Mouse (Mus musculus) kidney, embryonic 14.5 days (tissue): ENCODE measurements around the gene Hist1h2ag. TPM values are rescaled to one million over a fixed set of nuclear protein-coding genes. Genes with fewer than 3 reads are reported as not detected.
A peak's percentile ranks its signal among the peaks of the same experiment; 100 is the strongest.

Experiments
- ATAC-seq: fragments of 200-750 bp; cut with Nextera tagmentation; 2 replicates; pipeline ENCODE4 v1.8.0; 2017; ENCODE audit warnings: moderate number of reproducible peaks, mild to moderate bottlenecking, moderate TSS enrichment, moderate library complexity; ENCODE audit not compliant: low FRiP score, low TSS enrichment
- H3K27ac ChIP-seq: fragments of 300-500 bp; sonication (generic); 2 replicates; pipeline ENCODE4 v1.5.1; 2014; ENCODE audit warnings: low read depth, mild to moderate bottlenecking, low read length, moderate library complexity, mixed read lengths
- H3K27me3 ChIP-seq: fragments of 300-500 bp; sonication (generic); 2 replicates; pipeline ENCODE4 v1.6.1; 2014; ENCODE audit warnings: mild to moderate bottlenecking, low read length; ENCODE audit not compliant: control insufficient read depth, insufficient read depth
- H3K36me3 ChIP-seq: fragments of 300-500 bp; sonication (generic); 2 replicates; pipeline ENCODE4 v1.6.1; 2014; ENCODE audit warnings: low read length, mixed read lengths; ENCODE audit not compliant: control insufficient read depth, insufficient read depth
- H3K4me1 ChIP-seq: fragments of 300-500 bp; sonication (generic); 2 replicates; pipeline ENCODE4 v1.6.1; 2014; ENCODE audit warnings: low read length, mixed read lengths; ENCODE audit not compliant: control insufficient read depth, insufficient read depth
- H3K4me2 ChIP-seq: fragments of 300-500 bp; sonication (generic); replicated peaks from 2 replicates; pipeline ENCODE4 v1.6.1; 2014; ENCODE audit warnings: low read depth, mild to moderate bottlenecking, low read length
- H3K4me3 ChIP-seq: fragments of 300-500 bp; sonication (generic); 2 replicates; pipeline ENCODE4 v1.5.1; 2014; ENCODE audit warnings: mild to moderate bottlenecking, low read length
- H3K9ac ChIP-seq: fragments of 300-500 bp; sonication (generic); 2 replicates; pipeline ENCODE4 v1.6.1; 2014; ENCODE audit warnings: low read depth, mild to moderate bottlenecking, low read length, moderate library complexity
- H3K9me3 ChIP-seq: fragments of 300-500 bp; sonication (generic); 2 replicates; pipeline ENCODE4 v1.6.1; 2016; ENCODE audit warnings: low read length; ENCODE audit not compliant: control insufficient read depth
- WGBS: fragments of 180-500 bp; shearing (Covaris S2); extraction: QIAGEN DNeasy Blood & Tissue Kit; methylation state at CpG from one replicate; pipeline ENCODE4 v1.1.7; 2014; 5-methylcytosine and 5-hydroxymethylcytosine counted together
- microRNA-seq: library from miRNA; unstranded; fragments of <30 nt; microRNA quantifications from one replicate; pipeline ENCODE4, GENCODE M21; 2016
- polyA plus RNA-seq: library from polyadenylated mRNA; unstranded; fragments of >200 nt; fragmentation: Nextera tagmentation; extraction: Ambion mirVana; gene quantifications from 2 replicates; pipeline ENCODE4 v1.2.1, GENCODE M21; 2014

Hist1h2ag gene
- polyA plus RNA-seq, 1 experiment from 2014 or later = 81.2 TPM

DNA sequence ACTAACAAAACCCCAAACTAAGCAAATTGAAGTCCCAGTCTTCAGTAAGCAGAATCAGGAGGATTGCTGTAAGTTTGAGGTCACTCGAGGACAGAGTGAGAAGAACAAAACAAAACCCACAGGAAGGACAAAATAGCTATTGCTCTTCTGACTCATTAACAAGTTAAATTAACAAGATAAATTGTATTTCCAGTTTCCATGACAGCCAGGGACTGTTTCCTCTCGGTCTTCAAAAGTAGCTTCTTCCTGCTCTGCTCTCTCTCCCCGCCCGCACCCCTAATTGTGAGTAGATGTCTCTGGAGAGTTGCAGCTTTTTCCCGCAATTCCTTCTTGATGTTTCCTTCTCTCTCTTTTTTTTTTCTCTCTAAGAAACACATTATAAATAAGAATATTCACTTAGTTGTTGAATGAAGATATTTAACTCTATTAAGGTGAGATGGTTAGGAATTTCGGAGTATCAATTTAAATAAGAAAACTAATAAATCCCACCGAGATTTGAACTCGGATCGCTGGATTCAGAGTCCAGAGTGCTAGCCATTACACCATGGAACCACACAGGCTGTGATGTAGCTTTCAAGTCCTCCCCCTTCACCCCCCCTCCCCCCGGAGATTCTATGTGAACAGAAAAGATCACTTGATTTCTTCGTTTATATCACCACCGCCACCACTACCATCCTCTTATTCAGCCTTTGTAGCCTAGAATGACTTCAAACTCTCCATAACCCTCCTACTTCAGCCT is 46.5 kb downstream of the Hist1h2ag start:
- Histone ChIP-seq H3K27me3 (peaks cover 63% of the 10 kb centered on the region), H3K4me3 (peak overlapping the region; percentile 38), H3K36me3 (no peaks in the 10 kb centered on the region)

DNA sequence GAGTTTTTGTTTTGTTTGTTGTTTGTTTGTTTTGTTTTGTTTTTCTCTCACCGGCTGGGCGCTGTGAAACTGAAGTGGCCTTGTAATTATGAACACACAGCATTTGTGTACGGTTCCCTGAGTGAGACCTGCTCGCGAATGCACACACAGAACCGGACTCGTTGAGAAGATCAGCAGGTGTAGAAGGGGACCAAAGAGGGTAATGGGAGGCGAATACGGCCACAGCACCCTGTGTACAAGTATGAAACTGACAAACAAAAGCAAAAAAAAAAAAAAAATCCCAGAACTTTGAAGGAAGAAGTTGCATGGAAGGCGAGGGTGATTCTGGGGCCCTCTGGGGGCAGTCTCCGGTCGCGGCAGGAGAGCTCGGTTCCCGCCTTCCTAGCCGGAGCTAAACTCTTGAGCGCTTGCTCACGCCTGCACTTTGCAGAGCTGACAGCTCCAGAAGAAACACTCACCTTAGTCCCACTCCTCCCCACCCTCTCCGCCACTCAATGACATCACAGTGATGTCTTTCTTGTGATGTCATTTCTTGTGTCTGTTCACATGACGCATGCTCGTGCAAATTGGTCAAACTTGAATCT is 47.3 kb downstream of the Hist1h2ag start:
- Histone ChIP-seq H3K36me3 (no peaks in the 10 kb centered on the region), H3K9me3 (0 out of 2 replicates have a peak, but pooled peaks cover 5% of the 10 kb centered on the region), H3K9ac (no peak overlapping the region), H3K4me1 (no peaks in the 10 kb centered on the region), H3K27me3 (peaks cover 54% of the 10 kb centered on the region), H3K4me2 (peak overlapping the region; percentile 69), H3K4me3 (peak overlapping the region; percentile 38), H3K27ac (no peak overlapping the region)
- peak; percentile 81 for ATAC-seq
- WGBS = 0% methylated on average over 21 of the region's 21 CpGs

More for the DNA sequence above, 46.5 kb downstream of the Hist1h2ag start:
- Histone ChIP-seq H3K9me3 (0 out of 2 replicates have a peak, but pooled peaks cover 2% of the 10 kb centered on the region), H3K9ac (no peak overlapping the region), H3K4me2 (peak overlapping the region; percentile 69), H3K27ac (no peak overlapping the region), H3K4me1 (no peaks in the 10 kb centered on the region)
- ATAC-seq = no peak
- WGBS = 2% methylated on average over 12 of the region's 12 CpGs

DNA sequence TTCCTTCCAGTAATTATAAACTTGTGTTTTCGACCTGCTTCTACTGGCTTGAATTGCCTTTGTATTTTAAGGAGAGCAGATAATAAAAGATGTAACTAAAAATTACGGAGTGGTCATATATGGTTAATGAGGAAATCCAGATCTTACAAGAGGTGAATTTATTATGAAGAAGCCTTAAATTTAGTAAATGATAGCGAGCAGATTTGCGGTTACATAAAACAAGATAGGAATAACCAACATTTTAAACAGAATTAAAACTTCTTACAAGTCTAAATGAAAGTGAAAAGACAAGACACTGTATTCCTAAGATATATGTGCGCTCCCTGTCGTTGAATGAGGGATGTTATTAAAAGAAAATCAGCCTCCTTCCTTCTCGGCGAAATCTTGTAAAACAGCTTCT is 47.8 kb downstream of the Hist1h2ag start:
- H3K27ac ChIP-seq = no peak overlapping the region
- peak overlapping the region; percentile 38 for H3K4me3 ChIP-seq
- no peaks in the 10 kb centered on the region for H3K4me1 ChIP-seq
- ATAC-seq = no peak
- H3K27me3 ChIP-seq = peaks cover 49% of the 10 kb centered on the region
- 0 out of 2 replicates have a peak, but pooled peaks cover 5% of the 10 kb centered on the region for H3K9me3 ChIP-seq
- H3K4me2 ChIP-seq = peak overlapping the region; percentile 69
- 5% methylated on average over 8 of the region's 8 CpGs for WGBS
- no peak overlapping the region for H3K9ac ChIP-seq
- no peaks in the 10 kb centered on the region for H3K36me3 ChIP-seq

DNA sequence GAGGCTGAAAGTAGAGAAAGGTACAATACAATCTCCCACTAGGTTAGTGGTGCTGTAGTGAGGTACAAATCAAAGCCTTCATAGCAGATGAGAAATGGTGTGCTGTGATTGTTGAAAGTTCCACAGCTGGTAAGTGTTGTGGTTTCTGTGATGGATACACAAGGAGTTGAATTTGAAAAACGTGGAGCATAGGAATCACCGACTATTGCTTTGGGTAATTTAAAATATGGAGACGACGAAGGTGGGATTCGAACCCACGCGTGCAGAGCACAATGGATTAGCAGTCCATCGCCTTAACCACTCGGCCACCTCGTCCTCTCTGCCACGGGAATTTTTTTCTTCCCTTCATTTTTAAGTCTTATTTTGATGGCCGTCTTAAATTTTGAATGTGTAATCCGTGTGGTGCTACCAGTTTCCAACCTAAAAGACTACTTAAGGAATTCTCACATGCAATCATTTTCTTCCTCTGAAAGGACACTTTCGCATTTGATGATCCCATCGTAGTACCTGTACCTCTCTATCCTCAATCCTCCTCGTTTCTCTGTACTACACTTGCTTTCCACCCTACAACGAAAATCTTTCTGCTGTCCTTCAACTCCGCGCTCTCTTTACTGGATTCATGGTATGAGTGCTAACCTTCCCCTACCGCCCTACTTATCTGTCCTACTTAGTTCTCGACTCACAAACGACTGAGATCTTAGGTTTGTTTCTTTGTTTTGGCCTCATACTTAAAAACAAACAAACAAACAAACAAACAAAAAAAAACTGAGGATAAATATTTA is 48.6 kb downstream of the Hist1h2ag start:
- ATAC-seq = 0 out of 2 replicates have a peak, but pooled peaks have one; percentile 29
- Histone ChIP-seq H3K27ac (no peak overlapping the region), H3K36me3 (no peaks in the 10 kb centered on the region), H3K27me3 (peaks cover 42% of the 10 kb centered on the region), H3K4me3 (no peak overlapping the region; the same call in 1 of the 2 replicates), H3K9ac (no peak overlapping the region), H3K4me1 (no peaks in the 10 kb centered on the region), H3K4me2 (peak overlapping the region; percentile 69; the same call in 1 of the 2 replicates), H3K9me3 (0 out of 2 replicates have a peak, but pooled peaks cover 5% of the 10 kb centered on the region)
- WGBS = under 1% methylated on average over 22 of the region's 22 CpGs

DNA sequence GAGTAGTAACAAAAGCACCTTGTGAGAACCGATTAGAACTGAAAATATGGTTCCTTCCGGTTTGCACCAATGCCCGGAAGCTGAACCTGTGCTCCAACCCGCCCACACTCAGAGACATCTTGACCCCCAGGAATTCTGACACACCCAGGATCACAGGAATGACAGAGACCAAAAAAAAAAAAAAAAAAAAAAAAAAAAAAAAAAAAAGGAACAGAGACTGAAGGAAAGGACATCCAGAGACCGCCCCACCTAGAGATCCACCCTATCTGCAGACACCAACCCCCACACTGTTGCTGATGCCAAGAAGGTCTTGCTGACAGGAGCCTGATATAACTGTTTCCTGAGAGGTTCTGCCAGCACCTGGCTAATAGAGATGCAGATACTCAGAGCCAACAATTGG is 50.2 kb downstream of the Hist1h2ag start:
- 78% methylated on average over 5 of the region's 5 CpGs for WGBS
- H3K9me3 ChIP-seq = 0 out of 2 replicates have a peak, but pooled peaks cover 5% of the 10 kb centered on the region
- ATAC-seq = no peak
- no peaks in the 10 kb centered on the region for H3K4me1 ChIP-seq
- no peak overlapping the region for H3K27ac ChIP-seq
- no peak overlapping the region for H3K4me3 ChIP-seq
- no peak overlapping the region for H3K4me2 ChIP-seq
- peaks cover 26% of the 10 kb centered on the region for H3K27me3 ChIP-seq
- H3K36me3 ChIP-seq = no peaks in the 10 kb centered on the region
- H3K9ac ChIP-seq = no peak overlapping the region

Small RNA genes lying within 50 kb of the gene (microRNA-seq; reads per million reads assigned to microRNA genes)
- gene Gm26300 (not detected), gene Gm44390 (not detected), gene Gm44486 (not detected)

Other genes starting within 250 kb of the Hist1h2ag start
- gene Hist1h2bq, start 232.7 kb downstream of the Hist1h2ag start, polyA plus RNA-seq = 25.4 and 40.2 TPM in 2 replicates
- gene Hist1h2ao, start 232.5 kb downstream of the Hist1h2ag start, polyA plus RNA-seq = 2.5 TPM in 1 of 2 replicates, not detected in the other
- gene Hist1h4m, start 231.2 kb downstream of the Hist1h2ag start, polyA plus RNA-seq = not detected in 2 replicates
- 23.1 and 41.1 TPM in 2 replicates for gene Hist1h4n, start 210.7 kb downstream of the Hist1h2ag start, polyA plus RNA-seq
- gene Hist1h2ap, start 209.4 kb downstream of the Hist1h2ag start, polyA plus RNA-seq = 4,540 and 6,439 TPM in 2 replicates
- 27.1 and 42.5 TPM in 2 replicates for gene Hist1h2br, start 209.2 kb downstream of the Hist1h2ag start, polyA plus RNA-seq
- gene Zfp184, start 97.8 kb downstream of the Hist1h2ag start, polyA plus RNA-seq = 15.5 and 17.9 TPM in 2 replicates
- gene Pom121l2, start 61.8 kb downstream of the Hist1h2ag start, polyA plus RNA-seq = 0.36 TPM in 1 of 2 replicates, not detected in the other
- not detected in 2 replicates for gene Prss16, start 33.2 kb downstream of the Hist1h2ag start, polyA plus RNA-seq
- gene Hist1h2ah, start 7.4 kb downstream of the Hist1h2ag start, polyA plus RNA-seq = 8.6 and 14.9 TPM in 2 replicates
- 14.1 and 26.0 TPM in 2 replicates for gene Hist1h2bk, start 7.1 kb downstream of the Hist1h2ag start, polyA plus RNA-seq
- 33.2 and 38.0 TPM in 2 replicates for gene Hist1h4i, start 1.6 kb downstream of the Hist1h2ag start, polyA plus RNA-seq
- gene Hist1h2bj, start 270 bp upstream of the Hist1h2ag start, polyA plus RNA-seq = 18.7 and 33.9 TPM in 2 replicates
- gene Vmn1r188, start 41.5 kb upstream of the Hist1h2ag start, polyA plus RNA-seq = not detected in 2 replicates
- gene Vmn1r189, start 62.9 kb upstream of the Hist1h2ag start, polyA plus RNA-seq = not detected in 2 replicates
- gene Vmn1r191, start 141.0 kb upstream of the Hist1h2ag start, polyA plus RNA-seq = not detected in 2 replicates
- not detected in 2 replicates for gene Vmn1r192, start 148.2 kb upstream of the Hist1h2ag start, polyA plus RNA-seq
- not detected in 2 replicates for gene Vmn1r193, start 180.2 kb upstream of the Hist1h2ag start, polyA plus RNA-seq
- gene Vmn1r194, start 201.3 kb upstream of the Hist1h2ag start, polyA plus RNA-seq = not detected in 2 replicates
- not detected in 2 replicates for gene Vmn1r195, start 227.6 kb upstream of the Hist1h2ag start, polyA plus RNA-seq
- gene Vmn1r196, start 247.0 kb upstream of the Hist1h2ag start, polyA plus RNA-seq = not detected in 2 replicates